Mouse (Mus musculus) neural tube, embryonic 12.5 days (tissue): Measurements from ENCODE around the gene Smco3. TPM values are rescaled to one million over a fixed set of nuclear protein-coding genes. Genes with fewer than 3 reads are reported as not detected.

Experiments
- ATAC-seq: fragments of 200-750 bp; cut with Nextera tagmentation; 2 replicates; pipeline ENCODE4 v1.8.0; 2017; ENCODE audit warnings: low read depth, mild to moderate bottlenecking, moderate TSS enrichment, moderate library complexity; ENCODE audit not compliant: low FRiP score
- H3K27ac ChIP-seq: fragments of 300-500 bp; sonication (generic); 2 replicates; pipeline ENCODE4 v1.5.1; 2016
- H3K27me3 ChIP-seq: fragments of 300-500 bp; sonication (generic); replicated peaks from 2 replicates; pipeline ENCODE4 v1.6.1; 2016; ENCODE audit warnings: mild to moderate bottlenecking
- H3K36me3 ChIP-seq: fragments of 300-500 bp; sonication (generic); 2 replicates; pipeline ENCODE4 v1.6.1; 2016; ENCODE audit warnings: mild to moderate bottlenecking
- H3K4me1 ChIP-seq: fragments of 300-500 bp; sonication (generic); 2 replicates; pipeline ENCODE4 v1.6.1; 2016
- H3K4me2 ChIP-seq: fragments of 300-500 bp; sonication (generic); replicated peaks from 2 replicates; pipeline ENCODE4 v1.6.1; 2016; ENCODE audit warnings: mild to moderate bottlenecking
- H3K4me3 ChIP-seq: fragments of 300-500 bp; sonication (generic); 2 replicates; pipeline ENCODE4 v1.5.1; 2016
- H3K9ac ChIP-seq: fragments of 300-500 bp; sonication (generic); 2 replicates; pipeline ENCODE4 v1.6.1; 2016; ENCODE audit warnings: mild to moderate bottlenecking
- H3K9me3 ChIP-seq: fragments of 300-500 bp; sonication (generic); 2 replicates; pipeline ENCODE4 v1.6.1; 2016; ENCODE audit warnings: mild to moderate bottlenecking
- WGBS: fragments of 180-500 bp; shearing (Covaris S2); methylation state at CpG from one replicate; pipeline ENCODE4 v1.1.7; 2016; 5-methylcytosine and 5-hydroxymethylcytosine counted together
- polyA plus RNA-seq: library from polyadenylated mRNA; unstranded; fragments of >200 nt; fragmentation: Nextera tagmentation; extraction: Ambion mirVana; gene quantifications from 2 replicates; pipeline ENCODE4 v1.2.1, GENCODE M21; 2016

The Smco3 gene
- polyA plus RNA-seq, 1 experiment from 2014 or later, result 1.5 TPM

GRCm38 (mm10) chr6:136857186-136857872, 22.1 kb upstream of the Smco3 start, which contains the start of gene Art4:
Gene Art4, minus strand, starts transcription at chr6:136857733.
- Histone ChIP-seq H3K4me3 (no peak within 1 kb of the TSS), H3K9me3 (no peaks in the 10 kb centered on the region), H3K27me3 (no peaks in the 10 kb centered on the region), H3K4me2 (no peak within 1 kb of the TSS), H3K9ac (no peak within 1 kb of the TSS), H3K27ac (no peak within 1 kb of the TSS), H3K36me3 (no peaks in the 10 kb centered on the region), H3K4me1 (peaks cover 9% of the 10 kb centered on the region)
- ATAC-seq, result no peak
- 73% methylated on average over 18 of the region's 18 CpGs for WGBS

- Histone ChIP-seq H3K36me3 (no peaks in the 10 kb centered on the region), H3K9ac (no peak overlapping the region), H3K27ac (no peak overlapping the region), H3K27me3 (no peaks in the 10 kb centered on the region), H3K4me1 (peaks cover 9% of the 10 kb centered on the region), H3K9me3 (no peaks in the 10 kb centered on the region), H3K4me3 (no peak overlapping the region), H3K4me2 (no peak overlapping the region)
- 75% methylated on average over 14 of the region's 14 CpGs for WGBS
- no peak for ATAC-seq
Measured at GRCm38 (mm10) chr6:136856071-136856636, 20.9 kb upstream of the Smco3 start.

GRCm38 (mm10) chr6:136855183-136855582, 19.9 kb upstream of the Smco3 start:
- Histone ChIP-seq H3K4me3 (no peak overlapping the region), H3K27ac (no peak overlapping the region), H3K27me3 (no peaks in the 10 kb centered on the region), H3K4me1 (peaks cover 9% of the 10 kb centered on the region), H3K36me3 (no peaks in the 10 kb centered on the region), H3K4me2 (no peak overlapping the region), H3K9me3 (no peaks in the 10 kb centered on the region), H3K9ac (no peak overlapping the region)
- WGBS, result 86% methylated on average over 2 of the region's 2 CpGs
- ATAC-seq, result no peak

- no peaks in the 10 kb centered on the region for H3K27me3 ChIP-seq
- no peak overlapping the region for H3K27ac ChIP-seq
- H3K9me3 ChIP-seq, result no peaks in the 10 kb centered on the region
- peaks cover 9% of the 10 kb centered on the region for H3K4me1 ChIP-seq
- H3K36me3 ChIP-seq, result no peaks in the 10 kb centered on the region
- H3K4me2 ChIP-seq, result no peak overlapping the region
- H3K4me3 ChIP-seq, result no peak overlapping the region
- 91% methylated on average over 11 of the region's 11 CpGs for WGBS
- H3K9ac ChIP-seq, result no peak overlapping the region
- no peak for ATAC-seq
Measured at GRCm38 (mm10) chr6:136854361-136854781, 19.1 kb upstream of the Smco3 start.

GRCm38 (mm10) chr6:136852762-136853161, 17.5 kb upstream of the Smco3 start:
- WGBS, result 55% methylated on average over 3 of the region's 3 CpGs
- Histone ChIP-seq H3K4me3 (no peak overlapping the region), H3K27ac (no peak overlapping the region), H3K9me3 (no peaks in the 10 kb centered on the region), H3K27me3 (no peaks in the 10 kb centered on the region), H3K4me1 (peaks cover 9% of the 10 kb centered on the region), H3K4me2 (no peak overlapping the region), H3K9ac (no peak overlapping the region), H3K36me3 (no peaks in the 10 kb centered on the region)
- ATAC-seq, result no peak

- ATAC-seq, result no peak
- no peak overlapping the region for H3K4me2 ChIP-seq
- H3K9ac ChIP-seq, result no peak overlapping the region
- no peaks in the 10 kb centered on the region for H3K9me3 ChIP-seq
- no peak overlapping the region for H3K27ac ChIP-seq
- no peaks in the 10 kb centered on the region for H3K36me3 ChIP-seq
- no peaks in the 10 kb centered on the region for H3K27me3 ChIP-seq
- no peak overlapping the region for H3K4me3 ChIP-seq
- 86% methylated on average over 4 of the region's 4 CpGs for WGBS
- H3K4me1 ChIP-seq, result peaks cover 5% of the 10 kb centered on the region; the same call in 1 of the 2 replicates
Measured at GRCm38 (mm10) chr6:136852348-136852747, 17.1 kb upstream of the Smco3 start.

GRCm38 (mm10) chr6:136850267-136850666, 15.0 kb upstream of the Smco3 start:
- no peaks in the 10 kb centered on the region for H3K9me3 ChIP-seq
- no peak overlapping the region for H3K4me2 ChIP-seq
- ATAC-seq, result no peak
- H3K4me3 ChIP-seq, result no peak overlapping the region
- H3K27ac ChIP-seq, result no peak overlapping the region
- no peak overlapping the region for H3K9ac ChIP-seq
- peaks cover 4% of the 10 kb centered on the region; the same call in 1 of the 2 replicates for H3K4me1 ChIP-seq
- no peaks in the 10 kb centered on the region for H3K36me3 ChIP-seq
- 80% methylated on average over 6 of the region's 6 CpGs for WGBS
- no peaks in the 10 kb centered on the region for H3K27me3 ChIP-seq

GRCm38 (mm10) chr6:136848971-136849370, 13.7 kb upstream of the Smco3 start:
- H3K9ac ChIP-seq, result no peak overlapping the region
- H3K4me2 ChIP-seq, result no peak overlapping the region
- no peak for ATAC-seq
- H3K9me3 ChIP-seq, result no peaks in the 10 kb centered on the region
- WGBS, result 88% methylated on average over 5 of the region's 5 CpGs
- H3K27ac ChIP-seq, result no peak overlapping the region
- no peak overlapping the region for H3K4me3 ChIP-seq
- no peaks in the 10 kb centered on the region for H3K36me3 ChIP-seq
- H3K4me1 ChIP-seq, result peaks cover 4% of the 10 kb centered on the region; the same call in 1 of the 2 replicates
- H3K27me3 ChIP-seq, result no peaks in the 10 kb centered on the region

- Histone ChIP-seq H3K36me3 (no peaks in the 10 kb centered on the region), H3K27me3 (no peaks in the 10 kb centered on the region), H3K9ac (no peak overlapping the region), H3K4me3 (no peak overlapping the region), H3K27ac (no peak overlapping the region), H3K9me3 (no peaks in the 10 kb centered on the region), H3K4me2 (no peak overlapping the region), H3K4me1 (peaks cover 4% of the 10 kb centered on the region; the same call in 1 of the 2 replicates)
- WGBS, result 90% methylated on average over 8 of the region's 8 CpGs
- ATAC-seq, result no peak
Measured at GRCm38 (mm10) chr6:136848399-136848798, 13.1 kb upstream of the Smco3 start.

- no peak overlapping the region for H3K4me3 ChIP-seq
- no peak overlapping the region for H3K4me2 ChIP-seq
- H3K27me3 ChIP-seq, result no peaks in the 10 kb centered on the region
- 24% methylated on average over 2 of the region's 2 CpGs for WGBS
- peaks cover 3% of the 10 kb centered on the region; the same call in 1 of the 2 replicates for H3K4me1 ChIP-seq
- no peaks in the 10 kb centered on the region for H3K36me3 ChIP-seq
- no peak overlapping the region for H3K9ac ChIP-seq
- no peak overlapping the region for H3K27ac ChIP-seq
- ATAC-seq, result no peak
- no peaks in the 10 kb centered on the region for H3K9me3 ChIP-seq
Measured at GRCm38 (mm10) chr6:136847790-136848189, 12.5 kb upstream of the Smco3 start.

GRCm38 (mm10) chr6:136847267-136847666, 12.0 kb upstream of the Smco3 start:
- Histone ChIP-seq H3K9me3 (no peaks in the 10 kb centered on the region), H3K9ac (no peak overlapping the region), H3K4me2 (no peak overlapping the region), H3K4me1 (no peaks in the 10 kb centered on the region), H3K27me3 (no peaks in the 10 kb centered on the region), H3K36me3 (no peaks in the 10 kb centered on the region), H3K4me3 (no peak overlapping the region), H3K27ac (no peak overlapping the region)
- no peak for ATAC-seq
- 92% methylated on average over 3 of the region's 3 CpGs for whole genome bisulfite sequencing

- Histone ChIP-seq H3K27me3 (no peaks in the 10 kb centered on the region), H3K36me3 (no peaks in the 10 kb centered on the region), H3K9me3 (no peaks in the 10 kb centered on the region), H3K4me1 (no peaks in the 10 kb centered on the region), H3K9ac (no peak overlapping the region), H3K27ac (no peak overlapping the region), H3K4me2 (no peak overlapping the region), H3K4me3 (no peak overlapping the region)
- no peak for ATAC-seq
- WGBS, result 75% methylated on average over 5 of the region's 5 CpGs
Measured at GRCm38 (mm10) chr6:136845706-136846480, 10.6 kb upstream of the Smco3 start.
